Mouse (Mus musculus) liver, postnatal 0 days (tissue): ENCODE data around the gene Epb41l3. TPM values are rescaled to one million over a fixed set of nuclear protein-coding genes. Genes with fewer than 3 reads are reported as not detected.

Experiments used
- ATAC-seq: fragments of 200-750 bp; cut with Nextera tagmentation; 2 replicates; pipeline ENCODE4 v1.8.0; 2017; ENCODE audit warnings: mild to moderate bottlenecking, moderate library complexity
- DNase-seq: peaks from one replicate; pipeline ENCODE4 v3.0.0-alpha.2; 2016
- H3K27ac ChIP-seq: fragments of 300-500 bp; sonication (generic); 2 replicates; pipeline ENCODE4 v1.5.1; 2014; ENCODE audit warnings: antibody characterized with exemption, moderate library complexity, mild to moderate bottlenecking, low read depth
- H3K27me3 ChIP-seq: fragments of 300-500 bp; sonication (generic); 2 replicates; pipeline ENCODE4 v1.6.1; 2014; ENCODE audit warnings: low read length, control low read depth, mixed read lengths; ENCODE audit not compliant: insufficient read depth
- H3K36me3 ChIP-seq: fragments of 300-500 bp; sonication (generic); replicated peaks from 2 replicates; pipeline ENCODE4 v1.6.1; 2014; ENCODE audit warnings: mild to moderate bottlenecking, control low read depth, low read length, moderate library complexity, mixed read lengths; ENCODE audit not compliant: insufficient read depth
- H3K4me1 ChIP-seq: fragments of 300-500 bp; sonication (generic); 2 replicates; pipeline ENCODE4 v1.6.1; 2014; ENCODE audit warnings: antibody characterized with exemption, mild to moderate bottlenecking, control low read depth; ENCODE audit not compliant: insufficient read depth
- H3K4me2 ChIP-seq: fragments of 300-500 bp; sonication (generic); 2 replicates; pipeline ENCODE4 v1.6.1; 2014; ENCODE audit warnings: low read depth, mild to moderate bottlenecking, low read length, moderate library complexity, mixed read lengths
- H3K4me3 ChIP-seq: fragments of 300-500 bp; sonication (generic); 2 replicates; pipeline ENCODE4 v1.5.1; 2014; ENCODE audit warnings: low read depth, low read length
- H3K9ac ChIP-seq: fragments of 300-500 bp; sonication (generic); replicated peaks from 2 replicates; pipeline ENCODE4 v1.6.1; 2014; ENCODE audit warnings: mild to moderate bottlenecking, moderate library complexity
- H3K9me3 ChIP-seq: fragments of 300-500 bp; sonication (generic); 2 replicates; pipeline ENCODE4 v1.6.1; 2016; ENCODE audit warnings: mild to moderate bottlenecking, control low read depth, low read length, mixed read lengths
- CTCF ChIP-seq: sonication (generic); IDR thresholded peaks from 2 replicates; pipeline ENCODE4 v1.5.1; 2016; ENCODE audit warnings: antibody characterized with exemption, low read depth
- EP300 ChIP-seq: IDR thresholded peaks from 2 replicates; pipeline ENCODE4 v1.6.1; 2016; ENCODE audit warnings: antibody characterized with exemption, low read depth, mild to moderate bottlenecking
- WGBS: fragments of 180-500 bp; shearing (Covaris S2); extraction: QIAGEN DNeasy Blood & Tissue Kit; methylation state at CpG from one replicate; pipeline ENCODE4 v1.1.7; 2014; ENCODE audit not compliant: insufficient replicate concordance; 5-methylcytosine and 5-hydroxymethylcytosine counted together
- polyA plus RNA-seq: library from polyadenylated mRNA; unstranded; fragments of >200 nt; fragmentation: Nextera tagmentation; extraction: Ambion mirVana; gene quantifications from 2 replicates; pipeline ENCODE4 v1.2.1, GENCODE M21; 2015

Gene Epb41l3
- polyA plus RNA-seq, 1 experiment from 2014 or later = 4.9 TPM

DNA sequence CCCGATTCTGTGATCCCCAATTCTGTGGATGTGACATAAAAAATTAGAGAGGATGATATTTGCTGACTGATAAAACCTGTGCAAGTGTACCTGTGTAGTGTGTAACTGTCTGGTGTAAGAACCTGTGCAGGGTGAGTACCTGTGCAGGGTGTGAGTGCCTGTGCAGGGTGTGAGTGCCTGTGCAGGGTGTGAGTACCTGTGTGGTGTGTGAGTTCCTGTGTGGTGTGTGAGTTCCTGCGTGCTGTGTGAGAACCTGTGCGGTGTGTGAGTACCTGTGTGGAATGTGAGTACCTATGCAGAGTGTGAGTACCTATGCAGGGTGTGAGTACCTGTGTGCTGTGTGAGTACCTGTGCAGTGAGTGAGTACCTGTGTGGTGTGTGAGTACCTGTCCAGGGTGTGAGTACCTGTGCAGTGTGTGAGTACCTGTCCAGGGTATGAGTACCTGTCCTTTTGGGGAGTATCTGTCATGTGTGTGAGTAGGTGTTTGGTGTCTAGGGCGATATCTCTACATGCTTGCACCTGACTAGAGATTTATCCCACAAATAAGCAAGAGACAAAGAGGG, 163.4 kb downstream of the Epb41l3 start:
- Histone ChIP-seq H3K27ac (no peak overlapping the region), H3K4me2 (no peak overlapping the region), H3K4me3 (no peak overlapping the region), H3K36me3 (no peaks in the 10 kb centered on the region), H3K9ac (no peak overlapping the region), H3K4me1 (no peaks in the 10 kb centered on the region), H3K9me3 (no peaks in the 10 kb centered on the region), H3K27me3 (no peaks in the 10 kb centered on the region)
- TF ChIP-seq EP300 = no peak
- no peak for TF ChIP-seq CTCF
- ATAC-seq (no peak), DNase-seq (no peak)
- 75% methylated on average over 4 of the region's 4 CpGs for WGBS

DNA sequence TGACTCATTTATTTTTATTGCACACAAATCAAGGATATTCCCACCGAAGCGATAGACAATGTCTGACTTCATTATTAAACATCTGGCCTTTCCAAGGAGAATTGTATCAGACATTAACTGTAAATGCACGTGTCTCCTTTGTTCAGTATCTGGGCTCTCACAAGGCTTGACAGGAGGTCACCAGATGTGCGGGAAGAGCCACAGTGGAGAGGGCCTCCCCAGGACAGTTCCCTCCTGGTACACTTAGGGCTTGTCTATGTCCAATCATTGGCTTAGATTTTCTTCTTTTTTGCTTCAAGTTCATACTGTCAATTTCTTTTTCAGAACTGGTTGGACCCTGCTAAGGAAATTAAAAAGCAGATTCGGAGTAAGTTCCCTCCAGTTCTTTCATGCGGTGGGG, 163.9 kb downstream of the Epb41l3 start:
- Histone ChIP-seq H3K9me3 (no peaks in the 10 kb centered on the region), H3K4me3 (no peak overlapping the region), H3K27me3 (no peaks in the 10 kb centered on the region), H3K27ac (no peak overlapping the region), H3K9ac (no peak overlapping the region), H3K4me2 (no peak overlapping the region), H3K4me1 (no peaks in the 10 kb centered on the region), H3K36me3 (no peaks in the 10 kb centered on the region)
- ATAC-seq = no peak
- no peak for DNase-seq
- TF ChIP-seq EP300 = no peak
- no peak for TF ChIP-seq CTCF
- WGBS = 83% methylated on average over 6 of the region's 6 CpGs

DNA sequence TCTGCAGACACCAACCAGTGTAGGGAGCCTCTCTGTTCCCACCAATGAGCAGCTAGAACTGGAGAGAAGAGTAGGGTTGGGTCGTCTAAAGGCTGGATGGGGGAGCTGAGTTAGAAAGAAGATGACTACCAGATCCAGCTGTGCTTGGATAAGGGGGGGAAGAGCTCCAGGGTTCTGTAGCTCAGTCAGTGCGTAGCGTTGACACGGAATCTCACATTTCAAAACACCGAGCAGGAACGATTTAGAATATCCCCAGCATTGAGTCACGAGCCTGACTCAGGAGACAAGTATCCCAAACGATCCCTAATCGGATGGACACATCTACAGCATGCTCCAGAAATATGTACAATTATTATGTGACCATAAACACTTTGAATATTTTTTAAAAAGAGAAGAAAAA, 180.4 kb downstream of the Epb41l3 start:
- Histone ChIP-seq H3K9ac (no peak overlapping the region), H3K4me2 (no peak overlapping the region), H3K4me1 (no peaks in the 10 kb centered on the region), H3K27me3 (no peaks in the 10 kb centered on the region), H3K4me3 (no peak overlapping the region), H3K27ac (no peak overlapping the region), H3K36me3 (no peaks in the 10 kb centered on the region), H3K9me3 (no peaks in the 10 kb centered on the region)
- ATAC-seq = no peak
- WGBS = 72% methylated on average over 9 of the region's 9 CpGs
- DNase-seq = no peak
- no peak for TF ChIP-seq EP300
- TF ChIP-seq CTCF = no peak

DNA sequence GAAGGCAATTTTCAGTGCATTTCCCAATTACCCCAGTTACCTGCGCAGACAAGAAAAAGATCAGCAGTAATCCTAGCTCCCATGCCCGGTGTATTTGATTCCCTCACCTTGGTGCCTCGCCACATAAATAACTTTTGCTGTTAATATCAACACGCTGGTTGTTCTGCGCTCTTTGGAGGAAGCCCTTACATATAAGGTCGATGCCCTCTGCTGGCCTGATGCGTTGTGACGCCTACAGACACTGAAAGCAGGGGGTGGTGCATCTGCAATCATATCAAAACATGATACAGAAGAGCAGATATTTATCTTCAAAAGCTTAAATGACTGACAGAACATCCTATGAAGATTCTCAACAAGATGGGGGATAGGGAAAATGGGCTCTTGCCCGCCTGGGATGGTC, 181.0 kb downstream of the Epb41l3 start:
- H3K9ac ChIP-seq = no peak overlapping the region
- no peaks in the 10 kb centered on the region for H3K9me3 ChIP-seq
- H3K27me3 ChIP-seq = no peaks in the 10 kb centered on the region
- WGBS = 36% methylated on average over 9 of the region's 9 CpGs
- DNase-seq (no peak), ATAC-seq (no peak)
- H3K27ac ChIP-seq = no peak overlapping the region
- no peak overlapping the region for H3K4me2 ChIP-seq
- TF ChIP-seq CTCF (peak; percentile 35), EP300 (no peak)
- H3K4me3 ChIP-seq = no peak overlapping the region
- no peaks in the 10 kb centered on the region for H3K36me3 ChIP-seq
- H3K4me1 ChIP-seq = no peaks in the 10 kb centered on the region

DNA sequence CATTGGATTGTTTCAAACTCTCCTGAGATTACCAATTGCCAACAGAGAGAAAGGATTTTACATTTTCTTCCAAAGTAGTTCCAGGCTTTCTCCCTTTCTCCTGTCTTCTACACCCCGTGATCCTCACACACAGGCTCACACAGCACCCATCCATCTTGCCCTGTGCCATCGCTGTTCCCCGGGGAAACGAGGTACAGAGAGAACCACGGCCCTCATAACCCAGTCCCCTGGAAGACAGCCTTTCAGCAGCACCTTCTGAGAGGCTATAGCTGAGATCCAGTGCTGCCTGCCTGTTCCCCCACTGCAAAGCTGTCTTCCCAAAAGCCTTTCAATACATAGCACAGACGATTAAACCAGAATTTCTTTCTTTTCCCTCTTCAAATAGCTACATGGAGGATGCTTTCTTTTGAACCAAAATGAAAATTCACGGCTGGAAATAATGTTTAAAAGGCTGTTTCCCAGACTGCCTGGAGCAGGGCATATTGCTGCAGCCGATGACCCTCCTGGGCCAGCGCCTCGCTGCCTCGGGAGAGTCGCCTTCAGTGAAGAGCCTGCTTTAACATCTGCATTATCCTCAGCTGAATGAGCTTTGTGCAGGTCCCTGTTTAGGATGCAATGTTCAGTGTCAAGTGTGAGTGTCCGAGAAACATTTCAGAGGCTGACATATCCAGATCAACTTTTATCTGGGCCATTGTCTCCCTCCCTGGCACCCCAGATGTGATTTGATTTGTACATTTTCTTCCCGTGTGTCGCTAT, 188.5 kb downstream of the Epb41l3 start:
- H3K4me1 ChIP-seq = no peaks in the 10 kb centered on the region
- H3K36me3 ChIP-seq = no peaks in the 10 kb centered on the region
- ATAC-seq (no peak), DNase-seq (no peak)
- no peaks in the 10 kb centered on the region for H3K27me3 ChIP-seq
- H3K4me2 ChIP-seq = no peak overlapping the region
- TF ChIP-seq EP300 (no peak), CTCF (no peak)
- no peaks in the 10 kb centered on the region for H3K9me3 ChIP-seq
- H3K27ac ChIP-seq = no peak overlapping the region
- H3K9ac ChIP-seq = no peak overlapping the region
- H3K4me3 ChIP-seq = no peak overlapping the region
- WGBS = 67% methylated on average over 15 of the region's 15 CpGs

DNA sequence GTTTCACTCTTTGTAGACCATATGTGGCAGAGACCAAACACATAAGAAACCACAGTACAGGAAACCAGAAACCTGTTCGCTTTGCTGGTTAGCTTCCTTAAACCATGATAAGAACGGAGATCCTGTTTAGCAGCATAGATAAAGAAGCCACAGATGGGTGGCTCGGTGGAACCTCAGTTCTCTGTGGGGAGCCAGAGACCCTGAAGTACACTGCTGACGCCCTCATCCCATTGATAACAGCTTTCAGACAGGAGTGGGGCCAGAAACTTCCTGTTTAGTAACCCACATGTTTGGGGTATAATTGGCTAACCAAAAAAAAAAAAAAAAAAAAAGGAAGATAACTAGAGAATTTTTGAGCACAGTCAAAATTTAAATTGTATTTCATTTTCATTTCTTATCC, 189.7 kb downstream of the Epb41l3 start:
- H3K27me3 ChIP-seq = no peaks in the 10 kb centered on the region
- H3K4me2 ChIP-seq = no peak overlapping the region
- H3K4me3 ChIP-seq = no peak overlapping the region
- ATAC-seq (no peak), DNase-seq (no peak)
- H3K36me3 ChIP-seq = no peaks in the 10 kb centered on the region
- no peaks in the 10 kb centered on the region for H3K4me1 ChIP-seq
- H3K27ac ChIP-seq = no peak overlapping the region
- no peak overlapping the region for H3K9ac ChIP-seq
- TF ChIP-seq EP300 (no peak), CTCF (no peak)
- whole genome bisulfite sequencing = 18% methylated on average over 4 of the region's 4 CpGs
- H3K9me3 ChIP-seq = no peaks in the 10 kb centered on the region
